Mouse (Mus musculus) hindbrain, embryonic 15.5 days (tissue): ENCODE measurements around the gene Nudt16l1. TPM values are rescaled to one million over a fixed set of nuclear protein-coding genes. Genes with fewer than 3 reads are reported as not detected.

ENCODE experiments used
- ATAC-seq: fragments of 200-750 bp; cut with Nextera tagmentation; 2 replicates; pipeline ENCODE4 v1.8.0; 2017; ENCODE audit warnings: low read depth, moderate number of reproducible peaks, moderate TSS enrichment; ENCODE audit not compliant: low FRiP score
- H3K27ac ChIP-seq: fragments of 300-500 bp; sonication (generic); replicated peaks from 2 replicates; pipeline ENCODE4 v1.5.1; 2015; ENCODE audit warnings: mild to moderate bottlenecking, inconsistent platforms
- H3K27me3 ChIP-seq: fragments of 300-500 bp; sonication (generic); 2 replicates; pipeline ENCODE4 v1.6.1; 2015; ENCODE audit warnings: control low read depth, inconsistent platforms
- H3K36me3 ChIP-seq: fragments of 300-500 bp; sonication (generic); 2 replicates; pipeline ENCODE4 v1.6.1; 2015; ENCODE audit warnings: control low read depth, inconsistent platforms
- H3K4me1 ChIP-seq: fragments of 300-500 bp; sonication (generic); replicated peaks from 2 replicates; pipeline ENCODE4 v1.6.1; 2015; ENCODE audit warnings: control low read depth, inconsistent platforms
- H3K4me2 ChIP-seq: fragments of 300-500 bp; sonication (generic); 2 replicates; pipeline ENCODE4 v1.6.1; 2015; ENCODE audit warnings: moderate library complexity, mild to moderate bottlenecking, inconsistent platforms
- H3K4me3 ChIP-seq: fragments of 300-500 bp; sonication (generic); 2 replicates; pipeline ENCODE4 v1.5.1; 2015; ENCODE audit warnings: mild to moderate bottlenecking, inconsistent platforms
- H3K9ac ChIP-seq: fragments of 300-500 bp; sonication (generic); 2 replicates; pipeline ENCODE4 v1.6.1; 2015; ENCODE audit warnings: inconsistent platforms
- H3K9me3 ChIP-seq: fragments of 300-500 bp; sonication (generic); 2 replicates; pipeline ENCODE4 v1.6.1; 2016; ENCODE audit warnings: control low read depth, inconsistent platforms
- WGBS: fragments of 180-500 bp; shearing (Covaris S2); methylation state at CpG from one replicate; pipeline ENCODE4 v1.1.7; 2015; 5-methylcytosine and 5-hydroxymethylcytosine counted together
- polyA plus RNA-seq: library from polyadenylated mRNA; unstranded; fragments of >200 nt; fragmentation: Nextera tagmentation; extraction: Ambion mirVana; gene quantifications from 2 replicates; pipeline ENCODE4 v1.2.1, GENCODE M21; 2015

The Nudt16l1 gene
- polyA plus RNA-seq, 1 experiment from 2014 or later: 130 TPM

- H3K36me3 ChIP-seq: peaks cover 11% of the 10 kb centered on the region; the same call in 1 of the 2 replicates
- H3K9ac ChIP-seq: no peak overlapping the region
- no peaks in the 10 kb centered on the region for H3K27me3 ChIP-seq
- no peak overlapping the region for H3K4me2 ChIP-seq
- H3K4me3 ChIP-seq: no peak overlapping the region
- no peaks in the 10 kb centered on the region; the same call in 1 of the 2 replicates for H3K4me1 ChIP-seq
- no peaks in the 10 kb centered on the region for H3K9me3 ChIP-seq
- ATAC-seq: no peak
- H3K27ac ChIP-seq: no peak overlapping the region
- 91% methylated on average over 3 of the region's 3 CpGs for WGBS
Observed at GRCm38 (mm10) chr16:4904878-4905277, 33.7 kb upstream of the Nudt16l1 start.

GRCm38 (mm10) chr16:4905591-4905990, 33.0 kb upstream of the Nudt16l1 start:
- Histone ChIP-seq H3K9ac (no peak overlapping the region), H3K4me1 (no peaks in the 10 kb centered on the region; the same call in 1 of the 2 replicates), H3K4me3 (no peak overlapping the region), H3K36me3 (peaks cover 15% of the 10 kb centered on the region; the same call in 1 of the 2 replicates), H3K27ac (no peak overlapping the region), H3K4me2 (no peak overlapping the region), H3K27me3 (no peaks in the 10 kb centered on the region), H3K9me3 (no peaks in the 10 kb centered on the region)
- no peak for ATAC-seq
- 65% methylated on average over 1 of the region's 1 CpGs for WGBS

- no peak overlapping the region for H3K4me3 ChIP-seq
- no peak for ATAC-seq
- H3K4me1 ChIP-seq: no peaks in the 10 kb centered on the region; the same call in 1 of the 2 replicates
- H3K9me3 ChIP-seq: no peaks in the 10 kb centered on the region
- no peaks in the 10 kb centered on the region for H3K27me3 ChIP-seq
- H3K9ac ChIP-seq: no peak overlapping the region
- no peak overlapping the region for H3K27ac ChIP-seq
- no peak overlapping the region for H3K4me2 ChIP-seq
- H3K36me3 ChIP-seq: peaks cover 24% of the 10 kb centered on the region
Observed at GRCm38 (mm10) chr16:4906559-4906958, 32.0 kb upstream of the Nudt16l1 start.

- Histone ChIP-seq H3K9ac (no peak overlapping the region), H3K27me3 (no peaks in the 10 kb centered on the region), H3K4me2 (no peak overlapping the region), H3K4me1 (no peaks in the 10 kb centered on the region; the same call in 1 of the 2 replicates), H3K4me3 (no peak overlapping the region), H3K27ac (no peak overlapping the region), H3K9me3 (no peaks in the 10 kb centered on the region), H3K36me3 (peaks cover 32% of the 10 kb centered on the region)
- WGBS: 66% methylated on average over 2 of the region's 2 CpGs
- ATAC-seq: no peak
Observed at GRCm38 (mm10) chr16:4907386-4907785, 31.2 kb upstream of the Nudt16l1 start.

- no peak overlapping the region for H3K4me3 ChIP-seq
- H3K4me2 ChIP-seq: no peak overlapping the region
- no peaks in the 10 kb centered on the region for H3K9me3 ChIP-seq
- no peaks in the 10 kb centered on the region for H3K27me3 ChIP-seq
- H3K36me3 ChIP-seq: peaks cover 37% of the 10 kb centered on the region
- H3K27ac ChIP-seq: no peak overlapping the region
- H3K4me1 ChIP-seq: no peaks in the 10 kb centered on the region; the same call in 1 of the 2 replicates
- 51% methylated on average over 4 of the region's 5 CpGs for whole genome bisulfite sequencing
- ATAC-seq: no peak
- no peak overlapping the region for H3K9ac ChIP-seq
Observed at GRCm38 (mm10) chr16:4907972-4908371, 30.6 kb upstream of the Nudt16l1 start.

GRCm38 (mm10) chr16:4909745-4910144, 28.8 kb upstream of the Nudt16l1 start:
- Histone ChIP-seq H3K4me2 (no peak overlapping the region), H3K9ac (no peak overlapping the region), H3K27ac (no peak overlapping the region), H3K9me3 (no peaks in the 10 kb centered on the region), H3K36me3 (peaks cover 40% of the 10 kb centered on the region), H3K4me3 (no peak overlapping the region), H3K4me1 (no peaks in the 10 kb centered on the region), H3K27me3 (no peaks in the 10 kb centered on the region)
- WGBS: 97% methylated on average over 2 of the region's 2 CpGs
- no peak for ATAC-seq

- peaks cover 47% of the 10 kb centered on the region for H3K36me3 ChIP-seq
- 99% methylated on average over 8 of the region's 8 CpGs for WGBS
Observed at GRCm38 (mm10) chr16:4910758-4911157, 27.8 kb upstream of the Nudt16l1 start.

GRCm38 (mm10) chr16:4912074-4912648, 26.4 kb upstream of the Nudt16l1 start:
- H3K36me3 ChIP-seq: peaks cover 60% of the 10 kb centered on the region
- ATAC-seq: no peak
- WGBS: 81% methylated on average over 10 of the region's 10 CpGs

More at GRCm38 (mm10) chr16:4910758-4911157, 27.8 kb upstream of the Nudt16l1 start:
- Histone ChIP-seq H3K4me1 (no peaks in the 10 kb centered on the region), H3K9me3 (no peaks in the 10 kb centered on the region), H3K27me3 (no peaks in the 10 kb centered on the region), H3K4me2 (no peak overlapping the region), H3K9ac (no peak overlapping the region), H3K27ac (no peak overlapping the region), H3K4me3 (no peak overlapping the region)
- ATAC-seq: no peak

GRCm38 (mm10) chr16:4912907-4913782, 25.4 kb upstream of the Nudt16l1 start:
- Histone ChIP-seq H3K27ac (peak overlapping the region; percentile 36; the same call in 1 of the 2 replicates), H3K27me3 (no peaks in the 10 kb centered on the region), H3K9me3 (no peaks in the 10 kb centered on the region), H3K4me2 (no peak overlapping the region), H3K4me3 (no peak overlapping the region), H3K9ac (no peak overlapping the region), H3K36me3 (peaks cover 64% of the 10 kb centered on the region), H3K4me1 (no peaks in the 10 kb centered on the region)
- WGBS: 79% methylated on average over 11 of the region's 11 CpGs
- ATAC-seq: peak; percentile 43; the same call in 1 of the 2 replicates

More at GRCm38 (mm10) chr16:4912074-4912648, 26.4 kb upstream of the Nudt16l1 start:
- Histone ChIP-seq H3K9me3 (no peaks in the 10 kb centered on the region), H3K4me2 (no peak overlapping the region), H3K27ac (no peak overlapping the region), H3K9ac (no peak overlapping the region), H3K4me3 (no peak overlapping the region), H3K27me3 (no peaks in the 10 kb centered on the region), H3K4me1 (no peaks in the 10 kb centered on the region)

- H3K27ac ChIP-seq: 0 out of 2 replicates have a peak overlapping the region, but pooled peaks have one; percentile 36
- H3K36me3 ChIP-seq: peaks cover 69% of the 10 kb centered on the region
- H3K27me3 ChIP-seq: no peaks in the 10 kb centered on the region
- WGBS: 36% methylated on average over 12 of the region's 12 CpGs
- no peaks in the 10 kb centered on the region for H3K4me1 ChIP-seq
- H3K9me3 ChIP-seq: no peaks in the 10 kb centered on the region
- H3K9ac ChIP-seq: no peak overlapping the region
- H3K4me2 ChIP-seq: no peak overlapping the region
- no peak overlapping the region for H3K4me3 ChIP-seq
- peak; percentile 66; the same call in 1 of the 2 replicates for ATAC-seq
Observed at GRCm38 (mm10) chr16:4913783-4914735, 24.5 kb upstream of the Nudt16l1 start.

GRCm38 (mm10) chr16:4915931-4916330, 22.6 kb upstream of the Nudt16l1 start:
- H3K4me3 ChIP-seq: no peak overlapping the region
- H3K4me2 ChIP-seq: no peak overlapping the region
- peaks cover 63% of the 10 kb centered on the region for H3K36me3 ChIP-seq
- ATAC-seq: no peak
- no peaks in the 10 kb centered on the region for H3K9me3 ChIP-seq
- no peaks in the 10 kb centered on the region for H3K4me1 ChIP-seq
- no peak overlapping the region for H3K9ac ChIP-seq
- 92% methylated on average over 3 of the region's 3 CpGs for WGBS
- no peak overlapping the region for H3K27ac ChIP-seq
- H3K27me3 ChIP-seq: no peaks in the 10 kb centered on the region
